Mouse (Mus musculus) MEL (cell line): ENCODE data around the gene Nkx6-1. TPM values are rescaled to one million over a fixed set of nuclear protein-coding genes. Genes with fewer than 3 reads are reported as not detected.

ENCODE experiments used
- DNase-seq: peaks from one replicate; pipeline ENCODE4 v3.0.0; 2011; ENCODE audit warnings: low read depth, low spot score
- H3K27ac ChIP-seq: 2 replicates; pipeline ENCODE4 v1.5.1; 2012; ENCODE audit warnings: low read depth, mild to moderate bottlenecking, control low read depth, low read length, moderate library complexity; ENCODE audit not compliant: control insufficient read depth
- H3K27me3 ChIP-seq, 2 experiments: fragments of 150-350 bp in 1 of 2; sonication (generic) in 1 of 2; 2 replicates each; pipeline ENCODE4 v1.6.1; 2012; ENCODE audit warnings: low read length in 2 of 2, mild to moderate bottlenecking in 2 of 2, improper control_type of control experiment in 1 of 2, moderate library complexity in 1 of 2; ENCODE audit not compliant: insufficient read depth in 2 of 2, control insufficient read depth in 1 of 2
- H3K36me3 ChIP-seq, 2 experiments: 2 replicates each; pipeline ENCODE4 v1.6.1; 2012 to 2014; ENCODE audit warnings: low read length in 2 of 2, improper control_type of control experiment in 1 of 2, inconsistent platforms in 1 of 2, mild to moderate bottlenecking in 1 of 2; ENCODE audit not compliant: insufficient read depth in 2 of 2, control insufficient read depth in 1 of 2
- H3K4me1 ChIP-seq, 2 experiments: fragments of 150-350 bp in 1 of 2; sonication (generic) in 1 of 2; 2 replicates each; pipeline ENCODE4 v1.6.1; 2012; ENCODE audit warnings: low read length in 2 of 2, improper control_type of control experiment in 1 of 2, mild to moderate bottlenecking in 1 of 2; ENCODE audit not compliant: insufficient read depth in 2 of 2, control insufficient read depth in 1 of 2
- H3K4me3 ChIP-seq, 2 experiments: fragments of 150-350 bp in 1 of 2; sonication (generic) in 1 of 2; 2 replicates each; pipeline ENCODE4 v1.5.1; 2012; ENCODE audit warnings: low read depth in 2 of 2, low read length in 2 of 2, mild to moderate bottlenecking in 2 of 2, moderate library complexity in 2 of 2, control low read depth in 1 of 2, improper control_type of control experiment in 1 of 2; ENCODE audit not compliant: control insufficient read depth in 1 of 2, insufficient read depth in 1 of 2
- H3K79me2 ChIP-seq: 2 replicates; pipeline ENCODE4 v1.6.1; 2012; ENCODE audit warnings: mild to moderate bottlenecking, low read length, moderate library complexity; ENCODE audit not compliant: control insufficient read depth, poor library complexity, insufficient read depth
- H3K9ac ChIP-seq: 2 replicates; pipeline ENCODE4 v1.6.1; 2012; ENCODE audit warnings: low read depth, mild to moderate bottlenecking, control low read depth, low read length, moderate library complexity; ENCODE audit not compliant: control insufficient read depth, poor library complexity, severe bottlenecking
- H3K9me3 ChIP-seq: fragments of 150-350 bp; sonication (generic); replicated peaks from 2 replicates; pipeline ENCODE4 v1.6.1; 2012; ENCODE audit warnings: mild to moderate bottlenecking, low read length, improper control_type of control experiment, moderate library complexity; ENCODE audit not compliant: insufficient read depth
- BHLHE40 ChIP-seq: IDR thresholded peaks from 2 replicates; pipeline ENCODE4 v1.6.1; 2012; ENCODE audit warnings: low read depth, mild to moderate bottlenecking, inconsistent platforms, low read length, improper control_type of control experiment, borderline replicate concordance
- CHD2 ChIP-seq: IDR thresholded peaks from 2 replicates; pipeline ENCODE4 v1.6.1; 2011; ENCODE audit warnings: low read length, improper control_type of control experiment
- CTCF ChIP-seq, 3 experiments: IDR thresholded peaks in 2 of 3; conservative IDR thresholded peaks in 1 of 3; 2 replicates each; pipeline ENCODE4 v1.5.1; 2011 to 2012; ENCODE audit warnings: low read length in 3 of 3, low read depth in 2 of 3, mild to moderate bottlenecking in 2 of 3, improper control_type of control experiment in 1 of 3, inconsistent platforms in 1 of 3, mixed read lengths in 1 of 3, moderate library complexity in 1 of 3; ENCODE audit not compliant: control insufficient read depth in 1 of 3, insufficient read depth in 1 of 3, poor library complexity in 1 of 3, severe bottlenecking in 1 of 3
- E2F4 ChIP-seq: IDR thresholded peaks from 2 replicates; pipeline ENCODE4 v1.6.1; 2011; ENCODE audit warnings: low read depth, low read length, improper control_type of control experiment, borderline replicate concordance
- ELF1 ChIP-seq: IDR thresholded peaks from 2 replicates; pipeline ENCODE4 v1.6.1; 2014; ENCODE audit warnings: low read depth, mild to moderate bottlenecking, inconsistent platforms, low read length, improper control_type of control experiment, moderate library complexity
- EP300 ChIP-seq, 2 experiments: IDR thresholded peaks; 2 replicates each; pipeline ENCODE4 v1.6.1; 2011; ENCODE audit warnings: improper control_type of control experiment in 2 of 2, low read length in 2 of 2, low read depth in 1 of 2, mild to moderate bottlenecking in 1 of 2
- ETS1 ChIP-seq: IDR thresholded peaks from 2 replicates; pipeline ENCODE4 v1.6.1; 2012; ENCODE audit warnings: low read depth, mild to moderate bottlenecking, inconsistent platforms, low read length, improper control_type of control experiment, moderate library complexity
- GATA1 ChIP-seq: IDR thresholded peaks from 2 replicates; pipeline ENCODE4 v1.6.1; 2011; ENCODE audit warnings: low read depth, low read length, improper control_type of control experiment
- KAT2A ChIP-seq: conservative IDR thresholded peaks from 2 replicates; pipeline ENCODE4 v1.6.1; 2012; ENCODE audit warnings: low read depth, low read length, improper control_type of control experiment, inconsistent platforms
- MAFK ChIP-seq: IDR thresholded peaks from 2 replicates; pipeline ENCODE4 v1.6.1; 2011; ENCODE audit warnings: low read depth, mild to moderate bottlenecking, low read length, improper control_type of control experiment, borderline replicate concordance
- MAZ ChIP-seq: IDR thresholded peaks from 2 replicates; pipeline ENCODE4 v1.6.1; 2012; ENCODE audit warnings: low read depth, mild to moderate bottlenecking, inconsistent platforms, low read length, improper control_type of control experiment
- MXI1 ChIP-seq: IDR thresholded peaks from 2 replicates; pipeline ENCODE4 v1.6.1; 2011; ENCODE audit warnings: mild to moderate bottlenecking, low read depth, low read length, improper control_type of control experiment
- MYB ChIP-seq: IDR thresholded peaks from 2 replicates; pipeline ENCODE4 v1.6.1; 2011; ENCODE audit warnings: mild to moderate bottlenecking, low read depth, low read length, improper control_type of control experiment
- MYC ChIP-seq: IDR thresholded peaks from 2 replicates; pipeline ENCODE4 v1.6.1; 2011; ENCODE audit warnings: low read depth, mild to moderate bottlenecking, low read length, improper control_type of control experiment, moderate library complexity
- NRF1 ChIP-seq: IDR thresholded peaks from 2 replicates; pipeline ENCODE4 v1.6.1; 2014; ENCODE audit warnings: low read depth, mild to moderate bottlenecking, inconsistent platforms, low read length, improper control_type of control experiment, moderate library complexity; ENCODE audit not compliant: poor library complexity, insufficient read depth, severe bottlenecking
- POLR2A ChIP-seq, 2 experiments: IDR thresholded peaks; 2 replicates each; pipeline ENCODE4 v1.6.1; 2011 to 2012; ENCODE audit warnings: low read length in 2 of 2, mild to moderate bottlenecking in 2 of 2, control low read depth in 1 of 2, improper control_type of control experiment in 1 of 2, low read depth in 1 of 2, moderate library complexity in 1 of 2; ENCODE audit not compliant: control insufficient read depth in 1 of 2, insufficient read depth in 1 of 2, poor library complexity in 1 of 2
- POLR2AphosphoS2 ChIP-seq: IDR thresholded peaks from 2 replicates; pipeline ENCODE4 v1.6.1; 2011; ENCODE audit warnings: low read length, improper control_type of control experiment
- POLR2AphosphoS5 ChIP-seq: IDR thresholded peaks from 2 replicates; pipeline ENCODE4 v1.6.1; 2012; ENCODE audit warnings: low read depth, borderline replicate concordance, mild to moderate bottlenecking, inconsistent platforms, low read length, moderate library complexity, mixed read lengths
- RAD21 ChIP-seq: IDR thresholded peaks from 2 replicates; pipeline ENCODE4 v1.6.1; 2011; ENCODE audit warnings: mild to moderate bottlenecking, low read depth, low read length, improper control_type of control experiment
- TAL1 ChIP-seq: IDR thresholded peaks from 2 replicates; pipeline ENCODE4 v1.6.1; 2012; ENCODE audit warnings: mild to moderate bottlenecking, inconsistent platforms, low read length, moderate library complexity, mixed read lengths
- TBP ChIP-seq: IDR thresholded peaks from 2 replicates; pipeline ENCODE4 v1.8.0; 2011; ENCODE audit warnings: low read depth, low read length, improper control_type of control experiment
- USF2 ChIP-seq, 2 experiments: IDR thresholded peaks; 2 replicates each; pipeline ENCODE4 v1.6.1; 2011 to 2012; ENCODE audit warnings: improper control_type of control experiment in 2 of 2, low read length in 2 of 2, borderline replicate concordance in 1 of 2, inconsistent platforms in 1 of 2, low read depth in 1 of 2, mild to moderate bottlenecking in 1 of 2; ENCODE audit not compliant: insufficient read depth in 1 of 2
- ZKSCAN1 ChIP-seq: IDR thresholded peaks from 2 replicates; pipeline ENCODE4 v1.6.1; 2012; ENCODE audit warnings: low read depth, mild to moderate bottlenecking, inconsistent platforms, low read length, improper control_type of control experiment, moderate library complexity
- ZNF384 ChIP-seq: IDR thresholded peaks from 2 replicates; pipeline ENCODE4 v1.6.1; 2012; ENCODE audit warnings: low read depth, mild to moderate bottlenecking, inconsistent platforms, low read length, improper control_type of control experiment
- polyA plus RNA-seq, 2 experiments: library from polyadenylated mRNA; stranded (reverse) in 1 of 2; unstranded in 1 of 2; fragments of >175 nt in 1 of 2; fragments of >200 nt in 1 of 2; gene quantifications; 2 replicates each; pipeline versions ENCODE4 v1.2.1 to v1.2.4; 2012; ENCODE audit warnings: low replicate concordance in 2 of 2, low read depth in 1 of 2; ENCODE audit not compliant: insufficient read length in 2 of 2, insufficient read depth in 1 of 2, missing spikeins in 1 of 2
- total RNA-seq: library from RNA; depleted of rRNA; stranded (reverse); fragments of 300-350 nt; gene quantifications from 2 replicates; pipeline ENCODE4 v1.2.3, GENCODE M21; 2012

The Nkx6-1 gene
- total and polyA plus RNA-seq, 3 experiments = not detected

- H3K4me3 ChIP-seq = no peak overlapping the region
- H3K9me3 ChIP-seq = no peaks in the 10 kb centered on the region
- H3K27me3 ChIP-seq = no peaks in the 10 kb centered on the region
- H3K79me2 ChIP-seq = no peaks in the 10 kb centered on the region
- H3K36me3 ChIP-seq = no peaks in the 10 kb centered on the region
- H3K9ac ChIP-seq = no peak overlapping the region
- no peak overlapping the region for H3K27ac ChIP-seq
- no peaks in the 10 kb centered on the region for H3K4me1 ChIP-seq
- DNase-seq = no peak
- no peak for TF ChIP-seq MXI1
- no peak for TF ChIP-seq MAZ
- TF ChIP-seq RAD21 = no peak
- TF ChIP-seq EP300 (IDR thresholded peaks at IDR 0.05; ENCODE audit: low read depth in 1 of 2, low read length in 2 of 2) = no peak
- no peak for TF ChIP-seq CTCF (IDR thresholded peaks at IDR 0.05 in 2 of 3, conservative IDR thresholded peaks at IDR 0.05 in 1 of 3; ENCODE audit: control insufficient read depth in 1 of 3, insufficient read depth in 1 of 3, low read depth in 2 of 3, low read length in 3 of 3, poor library complexity in 1 of 3, severe bottlenecking in 1 of 3)
Measured at GRCm38 (mm10) chr5:101663176-101663575, 1.6 kb downstream of the Nkx6-1 start.

- Histone ChIP-seq H3K27me3 (no peaks in the 10 kb centered on the region), H3K9ac (no peak overlapping the region), H3K79me2 (no peaks in the 10 kb centered on the region)
- TF ChIP-seq TAL1 (no peak), NRF1 (no peak), MYB (no peak), E2F4 (no peak)
- TF ChIP-seq, all 39 proteins: peak for 0
- no peak for DNase-seq
- Histone ChIP-seq H3K4me1 (no peaks in the 10 kb centered on the region), H3K4me3 (no peak overlapping the region), H3K36me3 (no peaks in the 10 kb centered on the region), H3K27ac (no peak overlapping the region), H3K9me3 (no peaks in the 10 kb centered on the region)
Measured at GRCm38 (mm10) chr5:101662485-101662884, 2.3 kb downstream of the Nkx6-1 start.

- DNase-seq = no peak
- Histone ChIP-seq H3K4me3 (no peak overlapping the region), H3K27me3 (no peaks in the 10 kb centered on the region), H3K79me2 (no peaks in the 10 kb centered on the region), H3K36me3 (no peaks in the 10 kb centered on the region)
- TF ChIP-seq GATA1 (no peak), POLR2A (IDR thresholded peaks at IDR 0.05; ENCODE audit: control insufficient read depth in 1 of 2, insufficient read depth in 1 of 2, low read depth in 1 of 2, low read length in 2 of 2, poor library complexity in 1 of 2) (no peak), ETS1 (no peak), POLR2AphosphoS5 (no peak), MYC (no peak), CHD2 (no peak), ZNF384 (no peak), MAFK (no peak), BHLHE40 (no peak), MXI1 (no peak), USF2 (IDR thresholded peaks at IDR 0.05; ENCODE audit: borderline replicate concordance in 1 of 2, insufficient read depth in 1 of 2, low read depth in 1 of 2, low read length in 2 of 2) (no peak), ZKSCAN1 (no peak), TBP (no peak), POLR2AphosphoS2 (no peak), ELF1 (no peak), KAT2A (no peak)
- TF ChIP-seq, all 39 proteins: peak for 0
- Histone ChIP-seq H3K27ac (no peak overlapping the region), H3K4me1 (no peaks in the 10 kb centered on the region), H3K9me3 (no peaks in the 10 kb centered on the region), H3K9ac (no peak overlapping the region)
Measured at GRCm38 (mm10) chr5:101661561-101662211, 3.1 kb downstream of the Nkx6-1 start.
